Mouse (Mus musculus) urinary bladder, postnatal 14 days (tissue): ENCODE measurements around the gene Tmem131.

Experiments
- DNase-seq: peaks from one replicate; pipeline ENCODE4 v3.0.0; 2021; ENCODE audit warnings: low spot score

Gene Tmem131

GRCm38 (mm10) chr1:36943653-36944052 lies at the start of gene Tmem131:
Tmem131 (minus strand) TSS chr1:36943666.
- no peak for DNase-seq

GRCm38 (mm10) chr1:36988561-36988960 lies 45.1 kb upstream of the Tmem131 start:
- no peak for DNase-seq

DNA sequence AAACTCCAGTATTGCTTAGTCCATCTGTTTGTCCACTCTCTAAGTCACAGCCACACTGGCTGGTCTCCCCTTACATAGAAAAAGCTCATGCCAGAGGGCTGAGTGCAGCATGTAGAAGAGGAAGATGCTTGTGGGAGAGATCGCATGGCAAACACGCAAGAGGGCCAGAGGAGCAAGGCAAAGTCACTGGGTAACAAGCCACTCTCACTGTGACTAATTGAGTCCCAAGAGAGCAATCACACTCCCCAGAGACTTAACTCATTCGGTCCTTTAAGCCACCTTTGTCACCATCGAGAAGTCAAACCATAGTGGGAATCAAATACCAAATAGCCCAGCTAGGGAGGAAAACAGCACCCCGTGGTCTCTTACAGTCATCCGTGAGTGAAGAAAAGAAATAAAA lies 44.7 kb upstream of the Tmem131 start:
- no peak for DNase-seq

DNA sequence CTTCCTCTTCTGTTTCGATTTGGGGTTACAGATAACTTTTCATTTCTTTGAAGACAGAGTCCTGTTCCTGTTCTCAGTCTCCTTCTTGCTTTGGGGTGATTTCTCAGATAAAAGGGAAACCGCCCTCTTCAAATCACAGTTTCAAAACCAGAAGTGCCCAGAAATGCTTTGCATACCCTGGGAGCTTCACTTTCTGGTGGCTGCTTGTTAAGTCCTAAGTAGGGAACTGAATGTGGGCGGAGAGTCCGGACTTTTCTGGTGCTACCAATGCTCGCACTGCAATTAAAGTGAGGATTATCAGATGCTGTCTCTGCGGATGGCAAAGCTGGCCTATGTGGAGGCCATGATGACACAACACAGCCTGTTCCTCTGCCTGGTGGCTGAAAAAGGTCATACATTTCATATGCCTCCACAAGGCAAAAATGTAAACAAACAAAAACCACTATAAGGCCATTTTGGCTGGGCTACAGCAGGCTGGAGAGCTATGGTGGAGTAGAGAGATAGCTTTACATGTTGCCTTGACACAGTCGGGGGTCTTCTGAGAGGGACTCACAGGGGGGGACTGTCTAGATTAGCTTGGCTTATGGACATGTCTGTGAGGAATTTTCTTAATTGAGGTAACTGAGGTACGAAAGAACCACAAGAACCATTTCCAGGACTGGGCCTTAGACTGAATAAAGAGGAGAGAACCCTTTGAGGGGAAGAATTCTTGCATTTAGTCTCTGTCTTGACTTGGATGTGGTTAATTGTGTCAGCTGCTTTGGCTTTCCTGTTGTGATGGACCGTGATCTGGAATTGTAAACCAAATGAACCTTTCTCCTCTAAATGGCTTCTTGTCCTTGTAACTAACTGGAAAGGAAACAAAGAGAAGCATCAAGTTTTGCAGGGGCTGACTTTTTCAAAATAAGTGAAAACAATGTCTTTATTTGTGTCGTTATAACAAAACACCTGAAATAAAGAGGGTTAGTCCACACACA lies 44.0 kb upstream of the Tmem131 start:
- DNase-seq: no peak

DNA sequence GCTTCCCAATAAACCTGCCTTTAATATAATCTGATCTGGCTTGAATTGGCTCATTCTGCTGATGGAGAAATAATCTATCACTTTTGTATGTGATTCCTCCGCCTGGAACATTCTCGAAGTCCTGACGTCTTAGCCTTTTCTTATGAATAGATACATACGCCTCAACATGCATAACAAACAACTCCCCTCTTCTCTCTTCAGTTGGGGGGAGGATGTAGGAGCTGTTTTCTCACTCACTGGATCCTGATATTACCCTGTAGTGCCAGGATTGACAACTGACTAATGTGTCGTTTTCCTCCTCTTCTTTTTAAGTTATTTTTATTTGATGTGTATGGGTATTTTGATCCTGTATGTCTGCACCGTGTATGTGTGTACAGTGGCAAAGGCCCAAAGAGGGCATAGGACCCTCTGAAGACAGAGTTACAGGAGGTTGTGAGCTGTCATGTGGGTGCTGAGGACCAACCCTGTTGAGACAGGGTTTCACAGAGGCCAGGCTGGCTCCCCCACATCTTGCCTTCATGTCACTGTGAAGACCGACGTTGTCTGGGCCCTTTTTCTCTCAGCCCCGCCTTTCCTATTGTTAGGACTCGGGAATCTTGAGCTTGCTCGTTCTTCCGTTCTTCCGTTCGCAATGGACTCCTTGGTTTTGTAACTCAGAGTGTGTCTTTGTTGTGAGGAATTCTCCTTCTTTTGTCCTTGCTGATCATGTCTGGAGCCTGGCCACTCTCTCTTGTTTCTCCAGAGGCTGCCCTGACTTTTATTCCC lies 43.1 kb upstream of the Tmem131 start:
- DNase-seq: no peak

GRCm38 (mm10) chr1:36985896-36986295 lies 42.4 kb upstream of the Tmem131 start:
- no peak for DNase-seq

- DNase-seq: no peak
Measured at GRCm38 (mm10) chr1:36984406-36984805, 40.9 kb upstream of the Tmem131 start.

DNA sequence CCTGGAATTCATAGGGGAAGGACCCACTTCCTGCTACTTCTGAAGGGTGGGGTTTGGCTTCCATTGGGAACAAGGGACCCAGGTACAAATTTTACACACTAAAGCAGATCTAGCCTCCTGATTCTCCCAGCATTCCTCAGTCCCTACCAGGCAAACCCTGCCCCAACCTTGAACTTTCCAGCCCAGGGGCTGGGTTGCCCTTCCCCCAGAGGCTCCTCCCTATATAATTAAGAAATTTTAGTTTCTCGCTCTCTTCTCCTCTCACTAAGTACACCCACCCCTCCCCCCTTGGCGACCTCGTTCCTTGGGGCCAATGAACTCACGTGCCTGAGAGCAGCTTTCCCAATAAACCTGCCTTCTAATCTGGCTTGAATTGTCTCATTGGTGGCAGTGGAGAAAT lies 40.3 kb upstream of the Tmem131 start:
- DNase-seq: no peak

DNA sequence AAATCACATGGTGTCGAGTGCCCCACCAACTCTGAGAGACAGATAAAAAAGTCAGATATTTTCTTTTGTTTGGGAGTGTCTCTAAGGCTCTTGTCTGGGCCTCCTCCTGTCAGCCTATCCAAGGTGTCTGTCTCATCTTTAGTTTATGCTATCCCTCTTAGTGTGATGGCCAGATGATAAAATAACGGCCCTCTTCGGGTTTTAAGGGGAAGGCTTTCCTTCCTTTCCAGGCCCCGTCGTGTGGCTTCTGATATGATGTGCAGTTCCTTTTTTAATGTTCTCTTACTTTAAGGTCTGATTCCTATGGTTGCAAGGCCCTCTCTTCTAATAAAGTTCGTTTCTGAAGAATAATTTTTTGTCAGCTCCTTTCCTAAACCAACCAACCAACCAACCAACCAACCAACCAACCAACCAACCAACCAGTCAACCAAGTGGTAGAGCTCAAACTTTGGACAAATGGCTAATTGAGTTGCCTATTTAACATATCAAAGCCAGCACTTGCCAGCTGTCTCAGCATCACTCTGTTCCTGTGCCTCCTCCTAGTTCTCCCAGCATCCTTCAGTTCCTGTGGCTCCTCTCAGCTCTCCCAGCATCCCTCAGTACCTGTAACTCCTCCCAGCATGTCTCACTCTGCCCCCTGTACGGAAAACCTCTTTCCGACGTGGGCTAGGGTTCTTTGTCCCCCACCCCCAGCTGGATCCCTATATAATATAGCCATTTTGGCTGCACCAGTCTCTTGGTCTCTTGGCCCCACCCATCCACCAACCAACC lies 38.9 kb upstream of the Tmem131 start:
- DNase-seq: no peak

DNA sequence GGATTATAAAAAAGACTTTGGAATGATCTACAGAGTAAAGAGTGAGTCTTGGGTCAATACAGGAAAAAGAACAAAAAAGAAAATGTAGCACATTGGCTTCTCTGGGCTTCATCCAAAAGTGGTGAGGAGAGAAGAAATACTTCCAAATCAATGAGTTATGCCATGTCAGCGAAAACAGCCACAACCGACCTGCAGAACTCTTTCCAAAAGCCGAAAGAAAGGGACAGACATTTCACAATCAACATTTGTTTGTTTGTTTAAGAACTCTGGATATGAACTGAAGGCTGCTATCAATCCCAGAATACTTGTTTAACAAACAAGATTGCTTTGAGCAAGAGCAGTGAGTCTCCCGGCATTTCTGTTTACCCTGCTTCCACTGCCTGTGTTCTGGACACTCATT lies 33.3 kb upstream of the Tmem131 start:
- DNase-seq: no peak

GRCm38 (mm10) chr1:36970918-36971617 lies 27.6 kb upstream of the Tmem131 start:
- no peak for DNase-seq

GRCm38 (mm10) chr1:36965831-36966230 lies 22.4 kb upstream of the Tmem131 start:
- DNase-seq: no peak

- DNase-seq: no peak
Measured at GRCm38 (mm10) chr1:36962379-36963176, 19.1 kb upstream of the Tmem131 start.

GRCm38 (mm10) chr1:36960509-36961222 lies 17.2 kb upstream of the Tmem131 start:
- DNase-seq: no peak

GRCm38 (mm10) chr1:36949591-36950184 lies 6.2 kb upstream of the Tmem131 start:
- peak; percentile 24 for DNase-seq

- no peak for DNase-seq
Measured at GRCm38 (mm10) chr1:36947448-36947847, 4.0 kb upstream of the Tmem131 start.

- no peak for DNase-seq
Measured at GRCm38 (mm10) chr1:36940381-36940762, 3.1 kb downstream of the Tmem131 start.

GRCm38 (mm10) chr1:36939506-36940380 lies 3.7 kb downstream of the Tmem131 start:
- DNase-seq: peak; percentile 92
